Mouse (Mus musculus): ENCODE results near the gene Slc38a9. TPM values are rescaled to one million over a fixed set of nuclear protein-coding genes. Genes with fewer than 3 reads are reported as not detected.
A peak's percentile ranks its signal among the peaks of the same experiment; 100 is the strongest.

Gene Slc38a9
- total and polyA plus RNA-seq, 3 experiments = 10.8 to 14.1 TPM; not detected in 1

DNA sequence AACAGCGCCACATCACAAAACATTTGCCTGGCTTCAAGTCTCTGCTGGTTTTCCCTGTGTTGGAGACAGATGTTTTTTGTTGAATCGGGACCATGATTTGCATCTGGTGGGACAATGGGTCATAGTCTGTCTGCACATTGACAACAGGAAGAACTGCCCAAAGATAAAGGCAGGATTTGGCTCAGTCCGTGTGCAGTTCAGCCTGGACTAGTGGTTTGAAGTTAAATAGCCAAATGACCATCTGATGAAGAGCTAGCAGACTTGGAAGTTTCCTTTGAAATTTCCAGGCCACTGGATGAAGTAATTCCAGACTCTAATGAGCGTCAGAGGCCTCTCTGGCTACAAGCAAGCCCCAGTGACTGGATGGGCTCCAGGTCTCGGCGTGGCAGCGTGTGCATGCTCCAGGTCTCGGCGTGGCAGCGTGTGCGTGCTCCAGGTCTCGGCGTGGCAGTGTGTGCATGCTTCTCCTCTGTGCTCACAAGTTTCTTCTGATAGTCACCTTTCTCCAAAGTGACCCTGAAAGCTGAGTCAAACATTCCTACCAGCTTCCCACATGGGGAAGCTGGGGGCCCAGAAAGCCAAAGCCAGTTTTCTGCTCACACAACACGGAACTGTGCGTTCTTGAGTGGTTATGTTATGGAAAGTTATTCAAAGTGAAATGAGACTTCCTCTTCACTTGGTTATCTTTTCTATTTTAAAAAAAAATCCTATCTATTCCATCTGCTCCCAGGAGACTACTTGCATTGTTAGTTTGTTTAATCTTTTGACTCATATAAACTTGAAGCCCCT, 83.7 kb downstream of the Slc38a9 start:
- H3K36me3 ChIP-seq (ENCODE audit: control insufficient read depth in 1 of 2, insufficient read depth in 2 of 2, low read length in 2 of 2) = peaks cover 0 to 2% of the 10 kb centered on the region in 2 experiments; a peak in 2 of 4 replicates
- no peaks in the 10 kb centered on the region for H3K27me3 ChIP-seq (ENCODE audit: control insufficient read depth in 1 of 2, insufficient read depth in 2 of 2, low read length in 2 of 2)
- H3K4me3 ChIP-seq (ENCODE audit: control insufficient read depth in 1 of 2, insufficient read depth in 1 of 2, low read depth in 2 of 2, low read length in 2 of 2) = no peak overlapping the region
- H3K9me3 ChIP-seq (replicated peaks; ENCODE audit: insufficient read depth, low read length) = no peaks in the 10 kb centered on the region
- no peak for DNase-seq (ENCODE audit: low read depth, low spot score)
- TF ChIP-seq SIN3A (IDR thresholded peaks at IDR 0.05; ENCODE audit: low read length) (no peak), ZNF384 (IDR thresholded peaks at IDR 0.05; ENCODE audit: low read depth, low read length) (0 out of 2 replicates have a peak, but pooled peaks have one; percentile 45)
- no peak overlapping the region for H3K9ac ChIP-seq (ENCODE audit: control insufficient read depth, low read depth, low read length, poor library complexity, severe bottlenecking)
- H3K4me1 ChIP-seq (ENCODE audit: control insufficient read depth in 1 of 2, insufficient read depth in 2 of 2, low read length in 2 of 2) = peaks cover 3 to 6% of the 10 kb centered on the region in 2 experiments
- no peak overlapping the region for H3K27ac ChIP-seq (ENCODE audit: control insufficient read depth, low read depth, low read length)
- H3K79me2 ChIP-seq (ENCODE audit: control insufficient read depth, insufficient read depth, low read length, poor library complexity) = no peaks in the 10 kb centered on the region

DNA sequence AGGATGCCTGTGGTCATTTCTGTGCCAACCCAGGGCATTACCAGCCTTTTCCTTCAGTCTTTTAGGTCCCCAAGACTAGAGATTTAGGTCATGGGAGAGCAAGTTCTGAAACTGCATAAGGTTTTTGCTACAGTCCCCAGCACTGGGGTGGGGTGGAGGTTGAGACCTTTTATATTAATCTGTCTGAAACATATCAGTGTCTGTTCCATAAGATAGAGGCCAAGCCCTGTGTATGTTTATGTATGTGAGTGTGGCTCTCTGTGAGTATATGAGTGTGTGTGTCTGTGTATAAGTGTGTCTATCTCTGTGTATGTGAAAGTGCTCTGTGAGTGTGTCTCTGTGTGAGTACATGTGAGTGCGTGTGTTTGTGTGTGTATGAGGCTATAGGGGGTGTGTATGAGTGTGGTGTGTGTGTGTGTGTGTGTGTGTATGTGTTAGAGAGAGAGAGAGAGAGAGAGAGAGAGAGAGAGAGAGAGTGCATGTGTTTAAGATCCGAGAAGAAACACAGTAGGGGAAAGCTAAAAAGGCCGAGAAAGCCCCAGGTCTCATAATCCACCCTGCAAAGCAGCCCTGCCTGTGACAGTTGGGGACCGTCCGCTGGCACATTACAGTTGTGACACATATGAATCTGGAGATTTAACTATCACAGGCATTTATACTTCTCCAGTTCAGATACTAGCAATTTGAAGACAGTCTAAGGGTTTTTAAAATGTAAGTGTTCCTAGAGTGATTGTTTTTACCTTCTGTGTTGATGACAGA, 85.6 kb downstream of the Slc38a9 start:
- H3K79me2 ChIP-seq (ENCODE audit: control insufficient read depth, insufficient read depth, low read length, poor library complexity) = no peaks in the 10 kb centered on the region
- H3K36me3 ChIP-seq (ENCODE audit: control insufficient read depth in 1 of 2, insufficient read depth in 2 of 2, low read length in 2 of 2) = peaks cover 0 to 2% of the 10 kb centered on the region in 2 experiments; a peak in 2 of 4 replicates
- TF ChIP-seq SMC3 (IDR thresholded peaks at IDR 0.05; ENCODE audit: low read depth, low read length) = no peak
- TF ChIP-seq TCF12 (IDR thresholded peaks at IDR 0.05; ENCODE audit: low read depth, low read length) = no peak
- no peak for DNase-seq (ENCODE audit: low read depth, low spot score)
- peaks cover 3 to 6% of the 10 kb centered on the region in 2 experiments for H3K4me1 ChIP-seq (ENCODE audit: control insufficient read depth in 1 of 2, insufficient read depth in 2 of 2, low read length in 2 of 2)
- no peaks in the 10 kb centered on the region for H3K9me3 ChIP-seq (replicated peaks; ENCODE audit: insufficient read depth, low read length)
- no peak overlapping the region for H3K9ac ChIP-seq (ENCODE audit: control insufficient read depth, low read depth, low read length, poor library complexity, severe bottlenecking)
- no peak overlapping the region for H3K27ac ChIP-seq (ENCODE audit: control insufficient read depth, low read depth, low read length)
- no peak overlapping the region for H3K4me3 ChIP-seq (ENCODE audit: control insufficient read depth in 1 of 2, insufficient read depth in 1 of 2, low read depth in 2 of 2, low read length in 2 of 2)
- no peaks in the 10 kb centered on the region for H3K27me3 ChIP-seq (ENCODE audit: control insufficient read depth in 1 of 2, insufficient read depth in 2 of 2, low read length in 2 of 2)

DNA sequence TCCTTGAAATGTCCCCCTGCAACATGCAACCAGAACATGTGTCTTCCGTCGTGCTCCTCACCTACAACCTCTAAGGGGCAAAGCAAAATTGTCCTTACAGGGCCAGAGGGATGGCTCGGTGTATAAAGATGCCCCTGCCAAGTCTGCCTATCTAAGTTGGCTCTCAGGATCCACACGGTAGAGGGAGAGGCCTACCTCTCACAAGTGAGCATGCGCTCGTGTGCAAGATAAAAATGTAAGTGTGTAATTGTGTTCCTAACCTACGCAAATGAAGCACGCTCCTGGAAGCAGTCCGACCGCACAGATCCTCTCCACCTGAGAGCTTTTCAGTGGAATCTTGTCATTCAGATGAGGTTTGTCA, 86.1 kb downstream of the Slc38a9 start:
- Histone ChIP-seq H3K4me3 (ENCODE audit: control insufficient read depth in 1 of 2, insufficient read depth in 1 of 2, low read depth in 2 of 2, low read length in 2 of 2) (no peak overlapping the region), H3K9me3 (replicated peaks; ENCODE audit: insufficient read depth, low read length) (no peaks in the 10 kb centered on the region), H3K36me3 (ENCODE audit: control insufficient read depth in 1 of 2, insufficient read depth in 2 of 2, low read length in 2 of 2) (peaks cover 0 to 2% of the 10 kb centered on the region in 2 experiments; a peak in 2 of 4 replicates), H3K79me2 (ENCODE audit: control insufficient read depth, insufficient read depth, low read length, poor library complexity) (no peaks in the 10 kb centered on the region), H3K9ac (ENCODE audit: control insufficient read depth, low read depth, low read length, poor library complexity, severe bottlenecking) (no peak overlapping the region), H3K27me3 (ENCODE audit: control insufficient read depth in 1 of 2, insufficient read depth in 2 of 2, low read length in 2 of 2) (no peaks in the 10 kb centered on the region), H3K27ac (ENCODE audit: control insufficient read depth, low read depth, low read length) (no peak overlapping the region), H3K4me1 (ENCODE audit: control insufficient read depth in 1 of 2, insufficient read depth in 2 of 2, low read length in 2 of 2) (peaks cover 3 to 6% of the 10 kb centered on the region in 2 experiments)
- no peak for DNase-seq (ENCODE audit: low read depth, low spot score)
- TF ChIP-seq MYC (IDR thresholded peaks at IDR 0.05; ENCODE audit: low read depth, low read length) = no peak
- no peak for TF ChIP-seq MAFK (IDR thresholded peaks at IDR 0.05; ENCODE audit: borderline replicate concordance, low read depth, low read length)
- no peak for TF ChIP-seq TAL1 (IDR thresholded peaks at IDR 0.05; ENCODE audit: low read length)
- TF ChIP-seq E2F4 (IDR thresholded peaks at IDR 0.05; ENCODE audit: borderline replicate concordance, low read depth, low read length) = no peak
- TF ChIP-seq ZMIZ1 (IDR thresholded peaks at IDR 0.05; ENCODE audit: low read depth, low read length) = no peak
- TF ChIP-seq ZKSCAN1 (IDR thresholded peaks at IDR 0.05; ENCODE audit: low read depth, low read length) = no peak
- TF ChIP-seq TBP (IDR thresholded peaks at IDR 0.05; ENCODE audit: low read depth, low read length) = no peak
- TF ChIP-seq CTCF (IDR thresholded peaks at IDR 0.05 in 2 of 3, conservative IDR thresholded peaks at IDR 0.05 in 1 of 3; ENCODE audit: control insufficient read depth in 1 of 3, insufficient read depth in 1 of 3, low read depth in 2 of 3, low read length in 3 of 3, poor library complexity in 1 of 3, severe bottlenecking in 1 of 3) = no peak
- TF ChIP-seq GATA1 (IDR thresholded peaks at IDR 0.05; ENCODE audit: low read depth, low read length) = no peak
- TF ChIP-seq ELF1 (IDR thresholded peaks at IDR 0.05; ENCODE audit: low read depth, low read length) = no peak

All from MEL (cell line).